Mouse (Mus musculus): ENCODE results near the gene Cdk11b. TPM values are rescaled to one million over a fixed set of nuclear protein-coding genes. Genes with fewer than 3 reads are reported as not detected.

Cdk11b gene
- polyA plus RNA-seq (2011; ENCODE audit: insufficient read depth, insufficient read length, low replicate concordance, missing spikeins): 132 and 202 TPM in 2 replicates

- TF ChIP-seq CTCF (IDR thresholded peaks at IDR 0.05; ENCODE audit: control insufficient read depth, insufficient read depth, low read length) (0 out of 2 replicates have a peak, but pooled peaks have one; percentile 2), POLR2A (IDR thresholded peaks at IDR 0.05; ENCODE audit: borderline replicate concordance, control insufficient read depth, low read depth, low read length) (peak; percentile 88)
- under 1% methylated on average over 84 of the region's 84 CpGs for WGBS
- Histone ChIP-seq H3K4me1 (ENCODE audit: control insufficient read depth, insufficient read depth, low read length) (peaks cover 1% of the 10 kb centered on the region), H3K4me3 (replicated peaks; ENCODE audit: control insufficient read depth, low read depth, low read length) (peak within 1 kb of the TSS; percentile 83), H3K27ac (ENCODE audit: control insufficient read depth, insufficient read depth, low read depth, low read length, poor library complexity) (peak within 1 kb of the TSS; percentile 95)
Observed at GRCm38 (mm10) chr4:155624338-155625291, at the start of gene Cdk11b. TSS of gene Cdk11b (plus strand) at chr4:155624854.

DNA sequence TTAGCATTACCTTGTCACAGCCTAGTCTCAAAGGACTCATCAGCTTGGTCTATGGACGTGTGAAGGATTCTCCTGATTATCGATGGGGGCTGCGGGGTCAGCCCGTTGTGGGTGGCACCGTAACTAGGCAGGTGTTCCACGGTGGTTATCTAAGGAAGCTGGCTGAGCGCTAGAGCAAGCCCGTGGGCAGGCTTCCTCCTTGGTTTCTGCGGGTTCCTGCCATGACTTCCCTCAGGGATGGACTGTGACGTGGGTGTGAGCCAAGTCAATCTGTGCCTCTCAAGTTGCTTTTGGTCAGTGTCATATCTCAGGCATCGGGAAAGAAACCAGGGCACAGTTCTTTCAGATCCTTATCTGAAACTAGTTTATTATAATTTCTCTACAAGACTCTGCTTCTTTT is 49.7 kb upstream of the Cdk11b start:
- TF ChIP-seq POLR2A (IDR thresholded peaks at IDR 0.05; ENCODE audit: borderline replicate concordance, control insufficient read depth, low read depth, low read length): no peak
- Histone ChIP-seq H3K27ac (ENCODE audit: control insufficient read depth, insufficient read depth, low read depth, low read length, poor library complexity) (no peak overlapping the region), H3K4me3 (replicated peaks; ENCODE audit: control insufficient read depth, low read depth, low read length) (no peak overlapping the region), H3K4me1 (ENCODE audit: control insufficient read depth, insufficient read depth, low read length) (no peaks in the 10 kb centered on the region)
- 2% methylated on average over 11 of the region's 11 CpGs for WGBS

DNA sequence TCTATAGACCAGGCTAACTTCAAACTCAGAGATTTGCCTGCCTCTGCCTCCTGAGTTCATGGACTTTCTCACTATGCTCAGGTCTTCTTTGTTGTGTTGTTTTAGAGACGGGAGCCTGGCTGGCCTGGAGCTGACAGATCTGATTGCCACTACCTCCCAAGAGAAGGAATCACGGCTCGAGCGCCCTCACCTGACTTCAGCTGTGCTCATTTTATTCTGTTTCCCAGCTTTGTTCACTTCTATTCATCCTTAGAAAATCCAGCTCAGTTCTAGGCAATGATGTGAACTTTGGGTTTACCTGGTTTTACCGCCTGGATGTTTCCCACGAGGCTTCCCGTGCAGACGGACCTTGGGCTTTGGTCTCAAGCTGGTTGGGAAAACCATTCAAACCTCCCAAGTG is 49.1 kb upstream of the Cdk11b start:
- no peaks in the 10 kb centered on the region for H3K4me1 ChIP-seq (ENCODE audit: control insufficient read depth, insufficient read depth, low read length)
- WGBS: 86% methylated on average over 8 of the region's 8 CpGs

DNA sequence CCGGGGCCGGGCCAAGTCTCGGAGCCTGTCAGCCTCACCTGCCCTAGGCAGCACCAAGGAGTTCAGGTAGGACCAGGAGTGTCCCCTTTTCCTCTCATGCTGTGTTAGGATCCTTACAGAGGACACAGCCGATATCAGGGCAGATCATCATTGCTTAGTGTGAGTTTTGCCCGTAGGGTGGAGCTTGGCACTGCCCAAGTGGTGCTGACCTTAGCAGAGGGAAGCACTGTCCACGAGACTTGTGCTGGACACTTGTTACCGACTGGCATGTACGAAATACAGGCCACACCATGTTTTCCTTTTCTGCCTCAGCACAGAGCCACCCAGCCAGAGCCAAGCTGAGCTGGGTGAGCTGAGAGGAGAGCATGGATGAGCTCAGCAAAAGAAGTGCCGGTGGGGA is 47.5 kb upstream of the Cdk11b start:
- WGBS: 89% methylated on average over 9 of the region's 9 CpGs
- H3K27ac ChIP-seq (ENCODE audit: control insufficient read depth, insufficient read depth, low read depth, low read length, poor library complexity): no peak overlapping the region
- TF ChIP-seq POLR2A (IDR thresholded peaks at IDR 0.05; ENCODE audit: borderline replicate concordance, control insufficient read depth, low read depth, low read length) (no peak), CTCF (IDR thresholded peaks at IDR 0.05; ENCODE audit: control insufficient read depth, insufficient read depth, low read length) (no peak)
- H3K4me1 ChIP-seq (ENCODE audit: control insufficient read depth, insufficient read depth, low read length): no peaks in the 10 kb centered on the region
- no peak overlapping the region for H3K4me3 ChIP-seq (replicated peaks; ENCODE audit: control insufficient read depth, low read depth, low read length)

More for the DNA sequence above, 49.1 kb upstream of the Cdk11b start:
- no peak overlapping the region for H3K27ac ChIP-seq (ENCODE audit: control insufficient read depth, insufficient read depth, low read depth, low read length, poor library complexity)
- no peak overlapping the region for H3K4me3 ChIP-seq (replicated peaks; ENCODE audit: control insufficient read depth, low read depth, low read length)
- TF ChIP-seq CTCF (IDR thresholded peaks at IDR 0.05; ENCODE audit: control insufficient read depth, insufficient read depth, low read length) (no peak), POLR2A (IDR thresholded peaks at IDR 0.05; ENCODE audit: borderline replicate concordance, control insufficient read depth, low read depth, low read length) (no peak)

DNA sequence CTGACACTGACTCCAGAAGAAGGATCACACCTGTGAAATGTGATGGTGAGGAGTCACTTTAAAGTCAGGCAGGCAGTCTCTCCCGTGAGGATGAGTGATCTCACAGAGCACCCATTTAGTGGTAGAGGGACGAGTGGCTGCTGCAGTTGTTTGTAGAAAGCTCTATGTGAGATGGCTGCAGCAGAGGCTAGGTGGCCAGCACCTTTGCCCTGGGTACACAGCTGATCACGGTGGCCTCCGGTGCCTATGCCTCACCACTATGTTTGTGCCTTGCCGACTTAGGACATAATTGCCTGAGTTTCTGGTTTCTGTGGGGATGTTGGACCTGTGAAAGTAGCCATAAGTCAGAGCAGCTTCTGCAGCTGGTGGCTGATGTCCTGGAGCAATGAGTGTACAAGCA is 46.9 kb upstream of the Cdk11b start:
- Histone ChIP-seq H3K4me1 (ENCODE audit: control insufficient read depth, insufficient read depth, low read length) (no peaks in the 10 kb centered on the region), H3K4me3 (replicated peaks; ENCODE audit: control insufficient read depth, low read depth, low read length) (no peak overlapping the region)

GRCm38 (mm10) chr4:155578336-155579125 is 46.1 kb upstream of the Cdk11b start:
- WGBS: 84% methylated on average over 7 of the region's 7 CpGs
- no peaks in the 10 kb centered on the region for H3K4me1 ChIP-seq (ENCODE audit: control insufficient read depth, insufficient read depth, low read length)
- no peak overlapping the region for H3K27ac ChIP-seq (ENCODE audit: control insufficient read depth, insufficient read depth, low read depth, low read length, poor library complexity)
- no peak overlapping the region for H3K4me3 ChIP-seq (replicated peaks; ENCODE audit: control insufficient read depth, low read depth, low read length)
- no peak for TF ChIP-seq POLR2A (IDR thresholded peaks at IDR 0.05; ENCODE audit: borderline replicate concordance, control insufficient read depth, low read depth, low read length)
- TF ChIP-seq CTCF (IDR thresholded peaks at IDR 0.05; ENCODE audit: control insufficient read depth, insufficient read depth, low read length): no peak

More for the DNA sequence above, 46.9 kb upstream of the Cdk11b start:
- WGBS: 91% methylated on average over 5 of the region's 5 CpGs
- no peak overlapping the region for H3K27ac ChIP-seq (ENCODE audit: control insufficient read depth, insufficient read depth, low read depth, low read length, poor library complexity)
- TF ChIP-seq POLR2A (IDR thresholded peaks at IDR 0.05; ENCODE audit: borderline replicate concordance, control insufficient read depth, low read depth, low read length) (no peak), CTCF (IDR thresholded peaks at IDR 0.05; ENCODE audit: control insufficient read depth, insufficient read depth, low read length) (no peak)

GRCm38 (mm10) chr4:155580420-155580819 is 44.2 kb upstream of the Cdk11b start:
- no peak for TF ChIP-seq POLR2A (IDR thresholded peaks at IDR 0.05; ENCODE audit: borderline replicate concordance, control insufficient read depth, low read depth, low read length)
- peak; percentile 52; the same call in 1 of the 2 replicates for TF ChIP-seq CTCF (IDR thresholded peaks at IDR 0.05; ENCODE audit: control insufficient read depth, insufficient read depth, low read length)
- 39% methylated on average over 1 of the region's 1 CpGs for WGBS
- Histone ChIP-seq H3K4me1 (ENCODE audit: control insufficient read depth, insufficient read depth, low read length) (no peaks in the 10 kb centered on the region), H3K27ac (ENCODE audit: control insufficient read depth, insufficient read depth, low read depth, low read length, poor library complexity) (no peak overlapping the region), H3K4me3 (replicated peaks; ENCODE audit: control insufficient read depth, low read depth, low read length) (no peak overlapping the region)
